Mouse (Mus musculus) testis, adult 10 weeks (tissue): Measurements from ENCODE around the gene Rasgrp3. TPM values are rescaled to one million over a fixed set of nuclear protein-coding genes. Genes with fewer than 3 reads are reported as not detected.

Source experiments
- polyA plus RNA-seq: library from polyadenylated mRNA; stranded (reverse); fragments of 350-450 nt; fragmentation: Illumina TruSeq; extraction: RNeasy Lipid Tissue Mini Kit (QIAGEN cat#74804); gene quantifications from one replicate; pipeline ENCODE4 v1.2.3, GENCODE M21; 2014; ENCODE audit warnings: low read depth, low replicate concordance

Gene Rasgrp3
- 1.4 TPM for polyA plus RNA-seq

DNA sequence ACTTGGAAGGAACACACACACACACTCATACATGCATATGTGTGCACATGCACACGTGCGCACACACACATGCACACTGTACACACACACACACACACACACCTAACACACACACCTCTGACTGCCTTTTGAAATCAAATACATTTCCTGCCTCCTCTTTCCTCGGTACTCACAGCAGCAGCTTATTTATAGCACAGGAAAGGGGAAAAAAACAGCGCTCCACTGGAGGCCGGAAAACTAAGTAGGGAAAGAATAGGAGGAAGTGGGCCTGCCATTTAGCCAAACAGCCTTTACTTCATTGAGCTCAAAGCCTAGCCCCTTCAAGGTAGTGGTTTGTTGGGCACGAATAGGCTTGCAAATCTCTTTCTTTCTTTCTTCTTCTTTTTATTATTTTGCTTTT lies at the start of gene Rasgrp3:
Gene Rasgrp3, plus strand, starts transcription at position 298 of the 400 bp plus-strand sequence.

DNA sequence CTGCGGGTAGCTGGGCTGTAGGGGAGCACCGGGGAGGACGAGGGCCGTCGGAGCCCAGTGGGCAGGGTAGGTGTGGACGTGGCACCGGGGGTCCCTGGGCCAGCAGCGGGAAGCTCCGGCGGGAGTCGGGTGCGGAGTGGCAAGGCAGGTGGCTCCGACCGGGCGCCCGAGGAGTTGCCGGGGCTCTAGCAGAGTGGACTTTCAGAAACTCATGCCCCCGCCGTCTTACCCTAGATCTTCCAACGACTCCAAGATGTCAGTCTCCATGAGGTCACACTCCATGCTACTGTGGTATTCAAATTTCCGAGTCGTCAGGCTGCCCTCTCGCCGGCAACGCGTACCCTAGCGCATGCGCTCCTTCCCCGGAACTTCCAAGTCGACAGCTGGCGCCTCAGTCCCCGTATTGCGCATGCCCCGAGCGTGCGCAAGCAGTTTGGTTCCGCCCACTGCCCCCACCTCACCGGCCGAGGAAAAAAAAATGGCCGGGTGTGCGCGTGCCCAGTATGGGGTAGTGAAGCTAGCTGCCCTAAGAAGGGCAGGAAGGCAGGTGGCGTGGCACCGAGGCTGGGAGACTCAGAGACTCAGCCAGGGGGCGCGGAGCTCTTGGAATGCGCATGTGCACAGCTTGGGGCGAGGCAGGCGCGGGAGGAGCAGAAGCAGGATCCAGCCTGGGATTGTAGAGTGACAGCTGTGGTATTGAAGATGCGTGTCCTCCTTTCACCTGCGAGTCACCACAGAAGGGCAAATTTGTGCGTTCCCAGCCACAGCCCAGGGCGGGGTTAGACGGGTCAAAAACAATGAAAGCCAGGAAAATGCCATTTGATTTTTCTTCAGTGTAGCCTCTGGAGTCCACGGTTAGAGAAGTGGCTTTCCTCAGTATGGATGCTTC lies 116.1 kb downstream of the Rasgrp3 start, which contains the start of gene Fam98a:
Gene Fam98a, minus strand, starts transcription at position 435 of the 889 bp plus-strand sequence.

Other genes with a start within 250 kb of the Rasgrp3 start
- 187 TPM for gene Fam98a, start 116.0 kb downstream of the Rasgrp3 start, polyA plus RNA-seq